Mouse (Mus musculus) MEL (cell line): ENCODE data around the gene D030056L22Rik. TPM values are rescaled to one million over a fixed set of nuclear protein-coding genes. Genes with fewer than 3 reads are reported as not detected.
A peak's percentile ranks its signal among the peaks of the same experiment; 100 is the strongest.

Experiments used
- DNase-seq: peaks from one replicate; pipeline ENCODE4 v3.0.0; 2011; ENCODE audit warnings: low read depth, low spot score
- H3K27ac ChIP-seq: 2 replicates; pipeline ENCODE4 v1.5.1; 2012; ENCODE audit warnings: low read depth, mild to moderate bottlenecking, control low read depth, low read length, moderate library complexity; ENCODE audit not compliant: control insufficient read depth
- H3K27me3 ChIP-seq, 2 experiments: fragments of 150-350 bp in 1 of 2; sonication (generic) in 1 of 2; 2 replicates each; pipeline ENCODE4 v1.6.1; 2012; ENCODE audit warnings: low read length in 2 of 2, mild to moderate bottlenecking in 2 of 2, improper control_type of control experiment in 1 of 2, moderate library complexity in 1 of 2; ENCODE audit not compliant: insufficient read depth in 2 of 2, control insufficient read depth in 1 of 2
- H3K36me3 ChIP-seq, 2 experiments: 2 replicates each; pipeline ENCODE4 v1.6.1; 2012 to 2014; ENCODE audit warnings: low read length in 2 of 2, improper control_type of control experiment in 1 of 2, inconsistent platforms in 1 of 2, mild to moderate bottlenecking in 1 of 2; ENCODE audit not compliant: insufficient read depth in 2 of 2, control insufficient read depth in 1 of 2
- H3K4me1 ChIP-seq, 2 experiments: fragments of 150-350 bp in 1 of 2; sonication (generic) in 1 of 2; 2 replicates each; pipeline ENCODE4 v1.6.1; 2012; ENCODE audit warnings: low read length in 2 of 2, improper control_type of control experiment in 1 of 2, mild to moderate bottlenecking in 1 of 2; ENCODE audit not compliant: insufficient read depth in 2 of 2, control insufficient read depth in 1 of 2
- H3K4me3 ChIP-seq, 2 experiments: fragments of 150-350 bp in 1 of 2; sonication (generic) in 1 of 2; 2 replicates each; pipeline ENCODE4 v1.5.1; 2012; ENCODE audit warnings: low read depth in 2 of 2, low read length in 2 of 2, mild to moderate bottlenecking in 2 of 2, moderate library complexity in 2 of 2, control low read depth in 1 of 2, improper control_type of control experiment in 1 of 2; ENCODE audit not compliant: control insufficient read depth in 1 of 2, insufficient read depth in 1 of 2
- H3K79me2 ChIP-seq: 2 replicates; pipeline ENCODE4 v1.6.1; 2012; ENCODE audit warnings: mild to moderate bottlenecking, low read length, moderate library complexity; ENCODE audit not compliant: control insufficient read depth, poor library complexity, insufficient read depth
- H3K9ac ChIP-seq: 2 replicates; pipeline ENCODE4 v1.6.1; 2012; ENCODE audit warnings: low read depth, mild to moderate bottlenecking, control low read depth, low read length, moderate library complexity; ENCODE audit not compliant: control insufficient read depth, poor library complexity, severe bottlenecking
- H3K9me3 ChIP-seq: fragments of 150-350 bp; sonication (generic); replicated peaks from 2 replicates; pipeline ENCODE4 v1.6.1; 2012; ENCODE audit warnings: mild to moderate bottlenecking, low read length, improper control_type of control experiment, moderate library complexity; ENCODE audit not compliant: insufficient read depth
- CHD1 ChIP-seq: IDR thresholded peaks from 2 replicates; pipeline ENCODE4 v1.6.1; 2012; ENCODE audit warnings: low read depth, mild to moderate bottlenecking, inconsistent platforms, low read length, improper control_type of control experiment
- CHD2 ChIP-seq: IDR thresholded peaks from 2 replicates; pipeline ENCODE4 v1.6.1; 2011; ENCODE audit warnings: low read length, improper control_type of control experiment
- CTCF ChIP-seq, 3 experiments: IDR thresholded peaks in 2 of 3; conservative IDR thresholded peaks in 1 of 3; 2 replicates each; pipeline ENCODE4 v1.5.1; 2011 to 2012; ENCODE audit warnings: low read length in 3 of 3, low read depth in 2 of 3, mild to moderate bottlenecking in 2 of 3, improper control_type of control experiment in 1 of 3, inconsistent platforms in 1 of 3, mixed read lengths in 1 of 3, moderate library complexity in 1 of 3; ENCODE audit not compliant: control insufficient read depth in 1 of 3, insufficient read depth in 1 of 3, poor library complexity in 1 of 3, severe bottlenecking in 1 of 3
- GATA1 ChIP-seq: IDR thresholded peaks from 2 replicates; pipeline ENCODE4 v1.6.1; 2011; ENCODE audit warnings: low read depth, low read length, improper control_type of control experiment
- JUND ChIP-seq: IDR thresholded peaks from 2 replicates; pipeline ENCODE4 v1.6.1; 2011; ENCODE audit warnings: low read depth, mild to moderate bottlenecking, improper control_type of control experiment, low read length
- KAT2A ChIP-seq: conservative IDR thresholded peaks from 2 replicates; pipeline ENCODE4 v1.6.1; 2012; ENCODE audit warnings: low read depth, low read length, improper control_type of control experiment, inconsistent platforms
- MAFK ChIP-seq: IDR thresholded peaks from 2 replicates; pipeline ENCODE4 v1.6.1; 2011; ENCODE audit warnings: low read depth, mild to moderate bottlenecking, low read length, improper control_type of control experiment, borderline replicate concordance
- MAX ChIP-seq: IDR thresholded peaks from 2 replicates; pipeline ENCODE4 v1.6.1; 2011; ENCODE audit warnings: low read length, improper control_type of control experiment
- MAZ ChIP-seq: IDR thresholded peaks from 2 replicates; pipeline ENCODE4 v1.6.1; 2012; ENCODE audit warnings: low read depth, mild to moderate bottlenecking, inconsistent platforms, low read length, improper control_type of control experiment
- MEF2A ChIP-seq: IDR thresholded peaks from 2 replicates; pipeline ENCODE4 v1.6.1; 2014; ENCODE audit warnings: low read depth, mild to moderate bottlenecking, inconsistent platforms, low read length, improper control_type of control experiment; ENCODE audit not compliant: poor library complexity, insufficient replicate concordance, severe bottlenecking; ENCODE audit errors: extremely low read depth
- NELFE ChIP-seq: IDR thresholded peaks from 2 replicates; pipeline ENCODE4 v1.6.1; 2011; ENCODE audit warnings: low read depth, low read length, improper control_type of control experiment
- NRF1 ChIP-seq: IDR thresholded peaks from 2 replicates; pipeline ENCODE4 v1.6.1; 2014; ENCODE audit warnings: low read depth, mild to moderate bottlenecking, inconsistent platforms, low read length, improper control_type of control experiment, moderate library complexity; ENCODE audit not compliant: poor library complexity, insufficient read depth, severe bottlenecking
- POLR2A ChIP-seq, 2 experiments: IDR thresholded peaks; 2 replicates each; pipeline ENCODE4 v1.6.1; 2011 to 2012; ENCODE audit warnings: low read length in 2 of 2, mild to moderate bottlenecking in 2 of 2, control low read depth in 1 of 2, improper control_type of control experiment in 1 of 2, low read depth in 1 of 2, moderate library complexity in 1 of 2; ENCODE audit not compliant: control insufficient read depth in 1 of 2, insufficient read depth in 1 of 2, poor library complexity in 1 of 2
- POLR2AphosphoS2 ChIP-seq: IDR thresholded peaks from 2 replicates; pipeline ENCODE4 v1.6.1; 2011; ENCODE audit warnings: low read length, improper control_type of control experiment
- POLR2AphosphoS5 ChIP-seq: IDR thresholded peaks from 2 replicates; pipeline ENCODE4 v1.6.1; 2012; ENCODE audit warnings: low read depth, borderline replicate concordance, mild to moderate bottlenecking, inconsistent platforms, low read length, moderate library complexity, mixed read lengths
- RAD21 ChIP-seq: IDR thresholded peaks from 2 replicates; pipeline ENCODE4 v1.6.1; 2011; ENCODE audit warnings: mild to moderate bottlenecking, low read depth, low read length, improper control_type of control experiment
- SIN3A ChIP-seq: IDR thresholded peaks from 2 replicates; pipeline ENCODE4 v1.6.1; 2012; ENCODE audit warnings: low read length, improper control_type of control experiment, inconsistent platforms
- SMC3 ChIP-seq: IDR thresholded peaks from 2 replicates; pipeline ENCODE4 v1.6.1; 2011; ENCODE audit warnings: low read depth, low read length, improper control_type of control experiment
- TAL1 ChIP-seq: IDR thresholded peaks from 2 replicates; pipeline ENCODE4 v1.6.1; 2012; ENCODE audit warnings: mild to moderate bottlenecking, inconsistent platforms, low read length, moderate library complexity, mixed read lengths
- TCF12 ChIP-seq: IDR thresholded peaks from 2 replicates; pipeline ENCODE4 v1.6.1; 2014; ENCODE audit warnings: low read depth, mild to moderate bottlenecking, inconsistent platforms, low read length, improper control_type of control experiment, moderate library complexity
- USF1 ChIP-seq: IDR thresholded peaks from 2 replicates; pipeline ENCODE4 v1.6.1; 2014; ENCODE audit warnings: low read depth, mild to moderate bottlenecking, inconsistent platforms, low read length, improper control_type of control experiment, moderate library complexity
- USF2 ChIP-seq, 2 experiments: IDR thresholded peaks; 2 replicates each; pipeline ENCODE4 v1.6.1; 2011 to 2012; ENCODE audit warnings: improper control_type of control experiment in 2 of 2, low read length in 2 of 2, borderline replicate concordance in 1 of 2, inconsistent platforms in 1 of 2, low read depth in 1 of 2, mild to moderate bottlenecking in 1 of 2; ENCODE audit not compliant: insufficient read depth in 1 of 2
- polyA plus RNA-seq, 2 experiments: library from polyadenylated mRNA; stranded (reverse) in 1 of 2; unstranded in 1 of 2; fragments of >175 nt in 1 of 2; fragments of >200 nt in 1 of 2; gene quantifications; 2 replicates each; pipeline versions ENCODE4 v1.2.1 to v1.2.4; 2012; ENCODE audit warnings: low replicate concordance in 2 of 2, low read depth in 1 of 2; ENCODE audit not compliant: insufficient read length in 2 of 2, insufficient read depth in 1 of 2, missing spikeins in 1 of 2
- total RNA-seq: library from RNA; depleted of rRNA; stranded (reverse); fragments of 300-350 nt; gene quantifications from 2 replicates; pipeline ENCODE4 v1.2.3, GENCODE M21; 2012

The D030056L22Rik gene
- total and polyA plus RNA-seq, 3 experiments = 27.0 to 29.0 TPM; not detected in 1

- Histone ChIP-seq H3K9me3 (no peaks in the 10 kb centered on the region), H3K27ac (no peak overlapping the region), H3K79me2 (peaks cover 46% of the 10 kb centered on the region), H3K4me1 (peaks cover 4 to 18% of the 10 kb centered on the region in 2 experiments; a peak in 3 of 4 replicates), H3K4me3 (peak overlapping the region; percentile 10 to 100; a peak in 3 of 4 replicates), H3K36me3 (peaks cover 15 to 19% of the 10 kb centered on the region in 2 experiments), H3K9ac (peak overlapping the region; percentile 47; the same call in 1 of the 2 replicates), H3K27me3 (no peaks in the 10 kb centered on the region)
- DNase-seq = no peak
- TF ChIP-seq MAFK (no peak), MAX (no peak), TCF12 (no peak), NRF1 (no peak), USF2 (IDR thresholded peaks at IDR 0.05; ENCODE audit: borderline replicate concordance in 1 of 2, insufficient read depth in 1 of 2, low read depth in 1 of 2, low read length in 2 of 2) (no peak), MEF2A (no peak), GATA1 (no peak), POLR2AphosphoS2 (no peak), MAZ (no peak), NELFE (no peak), KAT2A (no peak), CHD1 (no peak), POLR2A (IDR thresholded peaks at IDR 0.05; ENCODE audit: control insufficient read depth in 1 of 2, insufficient read depth in 1 of 2, low read depth in 1 of 2, low read length in 2 of 2, poor library complexity in 1 of 2) (no peak), JUND (no peak), USF1 (no peak)
Measured at GRCm38 (mm10) chr19:18673116-18673515, 39.9 kb upstream of the D030056L22Rik start.

DNA sequence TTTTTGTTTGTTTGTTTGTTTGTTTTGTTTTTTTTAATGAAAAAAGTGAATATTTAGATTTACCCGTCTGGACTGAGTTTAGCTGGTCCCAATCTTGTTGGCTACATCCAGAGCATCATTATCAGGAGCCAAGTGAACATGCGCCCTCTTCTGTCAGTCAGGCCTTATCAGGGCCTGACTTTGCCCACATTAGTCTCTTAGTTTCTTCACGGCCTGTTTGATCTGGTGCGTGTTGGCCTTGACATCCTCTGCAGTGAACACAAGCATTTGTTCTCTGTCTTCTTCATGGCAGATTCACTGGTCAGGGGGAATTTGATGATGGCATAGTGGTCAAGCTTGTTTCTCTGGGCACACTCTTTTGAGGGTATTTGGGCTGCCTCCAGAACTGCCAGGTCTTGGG is 30.9 kb upstream of the D030056L22Rik start:
- peak; percentile 58 for TF ChIP-seq SMC3
- TF ChIP-seq GATA1 = peak; percentile 70
- no peak for TF ChIP-seq TCF12
- TF ChIP-seq SIN3A = no peak
- TF ChIP-seq TAL1 = no peak
- TF ChIP-seq CHD2 = no peak
- peak in 2 of 3 experiments; percentile 33 to 53; a peak in 4 of 6 replicates for TF ChIP-seq CTCF (IDR thresholded peaks at IDR 0.05 in 2 of 3, conservative IDR thresholded peaks at IDR 0.05 in 1 of 3; ENCODE audit: control insufficient read depth in 1 of 3, insufficient read depth in 1 of 3, low read depth in 2 of 3, low read length in 3 of 3, poor library complexity in 1 of 3, severe bottlenecking in 1 of 3)
- TF ChIP-seq POLR2A (IDR thresholded peaks at IDR 0.05; ENCODE audit: control insufficient read depth in 1 of 2, insufficient read depth in 1 of 2, low read depth in 1 of 2, low read length in 2 of 2, poor library complexity in 1 of 2) = no peak
- no peak for TF ChIP-seq POLR2AphosphoS5
- peak; percentile 25 for TF ChIP-seq RAD21
- TF ChIP-seq, all 39 proteins: peak for 4
- H3K27ac ChIP-seq = no peak overlapping the region
- peaks cover 2% of the 10 kb centered on the region; the same call in 1 of the 2 replicates for H3K79me2 ChIP-seq
- peaks cover 0 to 4% of the 10 kb centered on the region in 2 experiments; a peak in 2 of 4 replicates for H3K4me1 ChIP-seq
- H3K36me3 ChIP-seq = peaks cover 6 to 29% of the 10 kb centered on the region in 2 experiments
- no peaks in the 10 kb centered on the region for H3K27me3 ChIP-seq
- H3K4me3 ChIP-seq = no peak overlapping the region
- no peak overlapping the region for H3K9ac ChIP-seq
- DNase-seq = peak; percentile 56
- H3K9me3 ChIP-seq = no peaks in the 10 kb centered on the region
